Mouse (Mus musculus): ENCODE measurements at regions not wholly inside any gene's neighbourhood (a gene's known extent, or its start where the extent isn't known, plus 50 kb on each side); places are given as distances from the start of the nearest gene placed in this dataset.

DNA sequence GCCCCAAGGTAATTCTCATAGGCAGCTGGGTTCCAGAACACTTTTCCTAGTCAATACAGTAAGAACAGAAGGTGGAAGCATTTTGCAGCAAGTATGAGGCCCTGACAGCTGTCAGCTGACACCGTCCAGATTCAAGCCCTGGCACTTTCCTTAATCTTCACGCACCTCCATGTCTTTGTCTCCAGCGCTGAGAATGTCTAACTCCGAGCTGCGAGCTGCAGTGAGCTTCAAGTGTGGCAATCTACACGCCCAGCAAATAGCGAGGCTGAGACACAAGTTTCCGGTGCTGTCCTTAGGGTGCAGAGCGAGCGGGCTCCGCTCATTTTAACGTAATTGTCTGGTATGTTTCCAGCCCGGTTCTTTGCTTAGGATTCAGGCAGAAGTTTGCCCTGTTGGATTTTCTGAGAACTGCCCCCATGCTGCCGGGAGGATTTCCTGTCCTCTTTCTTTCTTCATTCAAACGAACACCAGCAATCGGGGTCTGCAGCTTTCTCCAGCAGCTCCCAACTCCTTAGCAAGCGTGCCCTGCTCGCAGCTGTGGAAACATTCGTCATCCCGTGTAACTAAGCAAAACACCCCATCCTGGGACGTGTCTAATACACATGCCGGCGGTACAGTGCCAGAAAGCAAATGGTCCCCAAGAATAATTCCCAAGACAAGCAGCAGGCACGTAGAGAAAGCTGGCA, 54.5 kb downstream of the Irx3 start:
- DNase-seq (ENCODE audit: low spot score in 2 of 2) = peak in 1 of 2 experiments; percentile 1

DNA sequence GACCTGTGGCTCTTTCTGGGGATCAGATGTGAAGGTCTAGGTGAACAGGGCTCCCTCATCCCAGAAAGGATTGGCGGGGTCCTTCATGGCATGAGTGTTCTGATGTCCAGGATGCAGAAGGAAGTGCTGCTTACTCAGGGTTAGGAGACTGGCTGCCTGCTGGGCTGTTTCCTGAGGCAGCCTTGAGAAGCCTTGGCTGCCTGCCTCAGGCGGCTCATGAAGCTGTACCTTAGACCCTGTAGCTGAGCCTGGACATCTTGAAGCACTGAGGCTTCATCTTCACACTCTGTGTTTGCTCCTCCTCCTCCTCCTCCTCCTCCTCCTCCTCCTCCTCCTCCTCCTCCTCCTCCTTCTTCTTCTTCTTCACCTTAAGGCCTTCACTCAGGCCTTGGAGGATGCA, 77.2 kb downstream of the Irx3 start:
- no peak for DNase-seq (ENCODE audit: low spot score in 2 of 2)
